Mouse (Mus musculus) forebrain, postnatal 0 days (tissue): ENCODE results near the gene Cd40. TPM values are rescaled to one million over a fixed set of nuclear protein-coding genes. Genes with fewer than 3 reads are reported as not detected.

Source experiments
- ATAC-seq: fragments of 200-750 bp; cut with Nextera tagmentation; 2 replicates; pipeline ENCODE4 v1.8.0; 2017; ENCODE audit warnings: mild to moderate bottlenecking, moderate library complexity
- DNase-seq: peaks from one replicate; pipeline ENCODE4 v3.0.0-alpha.2; 2015
- H3K27ac ChIP-seq: fragments of 300-500 bp; sonication (generic); 2 replicates; pipeline ENCODE4 v1.5.1; 2014; ENCODE audit warnings: low read depth, mild to moderate bottlenecking, antibody characterized with exemption, low read length, moderate library complexity, mixed read lengths
- H3K27me3 ChIP-seq: fragments of 300-500 bp; sonication (generic); 2 replicates; pipeline ENCODE4 v1.6.1; 2014; ENCODE audit warnings: mild to moderate bottlenecking, low read length, mixed read lengths; ENCODE audit not compliant: insufficient read depth
- H3K36me3 ChIP-seq: fragments of 300-500 bp; sonication (generic); 2 replicates; pipeline ENCODE4 v1.6.1; 2014; ENCODE audit warnings: mild to moderate bottlenecking, moderate library complexity; ENCODE audit not compliant: insufficient read depth
- H3K4me1 ChIP-seq: fragments of 300-500 bp; sonication (generic); 2 replicates; pipeline ENCODE4 v1.6.1; 2014; ENCODE audit warnings: antibody characterized with exemption; ENCODE audit not compliant: insufficient read depth
- H3K4me2 ChIP-seq: fragments of 300-500 bp; sonication (generic); 2 replicates; pipeline ENCODE4 v1.6.1; 2014; ENCODE audit warnings: low read depth, mild to moderate bottlenecking, moderate library complexity
- H3K4me3 ChIP-seq: fragments of 300-500 bp; sonication (generic); 2 replicates; pipeline ENCODE4 v1.5.1; 2014; ENCODE audit warnings: low read depth, low read length, mixed read lengths
- H3K9ac ChIP-seq: fragments of 300-500 bp; sonication (generic); 2 replicates; pipeline ENCODE4 v1.6.1; 2014; ENCODE audit warnings: mild to moderate bottlenecking
- H3K9me3 ChIP-seq: fragments of 300-500 bp; sonication (generic); 2 replicates; pipeline ENCODE4 v1.6.1; 2016; ENCODE audit warnings: low read length
- CTCF ChIP-seq: sonication (generic); IDR thresholded peaks from 2 replicates; pipeline ENCODE4 v1.5.1; 2016; ENCODE audit warnings: antibody characterized with exemption, control low read depth, low read depth
- WGBS: fragments of 180-500 bp; shearing (Covaris S2); extraction: QIAGEN DNeasy Blood & Tissue Kit; methylation state at CpG from one replicate; pipeline ENCODE4 v1.1.7; 2014; 5-methylcytosine and 5-hydroxymethylcytosine counted together
- polyA plus RNA-seq: library from polyadenylated mRNA; unstranded; fragments of >200 nt; fragmentation: Nextera tagmentation; extraction: Ambion mirVana; gene quantifications from 2 replicates; pipeline ENCODE4 v1.2.1, GENCODE M21; 2015
- total RNA-seq: library from RNA; depleted of rRNA; stranded (reverse); fragments of >200 nt; gene quantifications from 2 replicates; pipeline ENCODE4 v1.2.3, GENCODE M21; 2014; rRNA removed

The Cd40 gene
- total and polyA plus RNA-seq, 2 experiments from 2014 or later = 4.7 to 5.0 TPM

DNA sequence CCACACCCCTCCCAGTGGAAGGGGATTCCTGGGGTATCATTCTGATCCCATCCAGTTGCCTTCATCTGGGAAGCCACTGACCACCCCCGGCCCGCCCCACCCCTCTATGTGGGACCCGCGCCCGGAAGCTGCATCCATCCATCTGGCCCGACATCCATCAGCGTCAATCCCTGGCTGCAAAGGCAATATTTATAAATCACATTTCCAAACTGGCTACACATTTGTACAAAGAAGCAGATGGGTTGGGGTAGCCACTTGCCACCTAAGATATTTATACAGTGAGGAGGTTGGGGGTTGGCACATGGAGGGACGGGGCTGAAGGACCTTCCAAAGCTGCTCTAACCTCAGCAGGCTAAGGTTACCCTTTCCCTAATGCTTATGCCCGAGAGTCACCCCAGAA is 65.3 kb downstream of the Cd40 start:
- DNase-seq (peak; percentile 47), ATAC-seq (peak; percentile 60)
- H3K36me3 ChIP-seq = no peaks in the 10 kb centered on the region; the same call in 1 of the 2 replicates
- no peak for TF ChIP-seq CTCF
- no peaks in the 10 kb centered on the region; the same call in 1 of the 2 replicates for H3K4me1 ChIP-seq
- 55% methylated on average over 9 of the region's 9 CpGs for WGBS
- no peak overlapping the region for H3K4me2 ChIP-seq
- H3K9ac ChIP-seq = no peak overlapping the region
- H3K9me3 ChIP-seq = no peaks in the 10 kb centered on the region
- no peak overlapping the region for H3K27ac ChIP-seq
- no peak overlapping the region for H3K4me3 ChIP-seq
- H3K27me3 ChIP-seq = no peaks in the 10 kb centered on the region

DNA sequence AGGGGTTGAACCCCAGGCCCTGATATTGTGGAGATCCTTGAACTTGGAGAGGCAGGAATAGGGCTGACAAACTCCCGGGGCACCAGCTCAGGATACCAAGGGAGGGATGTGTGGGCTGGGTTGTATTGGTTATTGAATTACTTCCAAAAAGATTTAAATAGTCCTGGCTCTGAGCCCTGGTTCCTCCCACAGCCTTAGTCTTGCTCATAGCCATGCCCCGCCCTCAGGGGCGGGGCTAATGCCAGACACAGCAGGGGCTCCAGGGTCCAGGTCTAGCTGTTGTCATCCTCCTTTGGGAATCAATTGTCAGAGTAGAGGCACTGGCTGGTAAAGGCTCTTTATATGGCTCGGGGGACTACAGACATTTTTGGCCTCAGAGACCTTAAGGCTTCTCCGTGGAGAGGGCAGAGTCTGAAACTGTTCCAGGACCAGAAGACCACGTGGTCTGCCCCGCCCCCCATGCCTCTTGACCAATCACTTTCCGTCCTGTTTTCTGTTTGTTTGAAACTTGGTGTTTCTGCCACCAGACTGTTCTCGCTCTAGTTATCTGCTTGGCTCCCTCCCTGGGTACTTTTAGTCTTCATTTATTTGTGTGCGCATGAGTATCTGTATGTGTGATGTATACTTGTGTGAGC is 65.9 kb downstream of the Cd40 start:
- H3K27me3 ChIP-seq = no peaks in the 10 kb centered on the region
- DNase-seq = peak; percentile 42
- H3K4me3 ChIP-seq = no peak overlapping the region
- TF ChIP-seq CTCF = no peak
- H3K9ac ChIP-seq = no peak overlapping the region
- no peaks in the 10 kb centered on the region for H3K36me3 ChIP-seq
- no peaks in the 10 kb centered on the region; the same call in 1 of the 2 replicates for H3K4me1 ChIP-seq
- WGBS = 27% methylated on average over 10 of the region's 10 CpGs
- peak; percentile 20; the same call in 1 of the 2 replicates for ATAC-seq
- H3K4me2 ChIP-seq = no peak overlapping the region
- no peak overlapping the region for H3K27ac ChIP-seq
- H3K9me3 ChIP-seq = no peaks in the 10 kb centered on the region

Other genes with a start within 250 kb of the Cd40 start
- 11.2 and 18.6 TPM in 2 replicates for gene Zswim1, start 232.9 kb upstream of the Cd40 start, total RNA-seq
- 27.5 and 32.6 TPM in 2 replicates for gene Zswim1, start 232.9 kb upstream of the Cd40 start, polyA plus RNA-seq
- gene Spata25, start 227.1 kb upstream of the Cd40 start, total RNA-seq = 0.62 and 1.00 TPM in 2 replicates
- gene Spata25, start 227.1 kb upstream of the Cd40 start, polyA plus RNA-seq = not detected in 2 replicates
- 86.2 and 93.8 TPM in 2 replicates for gene Ctsa, start 222.8 kb upstream of the Cd40 start, total RNA-seq
- gene Ctsa, start 222.8 kb upstream of the Cd40 start, polyA plus RNA-seq = 83.5 and 95.3 TPM in 2 replicates
- gene Neurl2, start 222.2 kb upstream of the Cd40 start, total RNA-seq = 5.0 and 5.4 TPM in 2 replicates
- 4.7 and 6.4 TPM in 2 replicates for gene Neurl2, start 222.2 kb upstream of the Cd40 start, polyA plus RNA-seq
- 28.2 and 43.4 TPM in 2 replicates for gene Pltp, start 197.9 kb upstream of the Cd40 start, total RNA-seq
- 67.9 and 80.7 TPM in 2 replicates for gene Pltp, start 197.9 kb upstream of the Cd40 start, polyA plus RNA-seq
- gene Pcif1, start 176.3 kb upstream of the Cd40 start, total RNA-seq = 67.3 and 82.2 TPM in 2 replicates
- gene Pcif1, start 176.3 kb upstream of the Cd40 start, polyA plus RNA-seq = 104 and 115 TPM in 2 replicates
- 20.9 and 26.0 TPM in 2 replicates for gene Zfp335, start 143.9 kb upstream of the Cd40 start, total RNA-seq
- gene Zfp335, start 143.9 kb upstream of the Cd40 start, polyA plus RNA-seq = 10.0 and 11.2 TPM in 2 replicates
- gene Mmp9, start 114.8 kb upstream of the Cd40 start, total RNA-seq = 5.3 and 14.2 TPM in 2 replicates
- 5.3 and 8.3 TPM in 2 replicates for gene Mmp9, start 114.8 kb upstream of the Cd40 start, polyA plus RNA-seq
- gene Slc12a5, start 94.8 kb upstream of the Cd40 start, total RNA-seq = 83.2 and 139 TPM in 2 replicates
- gene Slc12a5, start 94.8 kb upstream of the Cd40 start, polyA plus RNA-seq = 24.5 and 41.6 TPM in 2 replicates
- gene Ncoa5, start 20.8 kb upstream of the Cd40 start, total RNA-seq = 81.8 and 96.3 TPM in 2 replicates
- 49.2 and 64.4 TPM in 2 replicates for gene Ncoa5, start 20.8 kb upstream of the Cd40 start, polyA plus RNA-seq
- not detected in 2 replicates for gene 1700025C18Rik, start 35.1 kb downstream of the Cd40 start, total RNA-seq
- not detected in 2 replicates for gene 1700025C18Rik, start 35.1 kb downstream of the Cd40 start, polyA plus RNA-seq
- gene Cdh22, start 179.2 kb downstream of the Cd40 start, total RNA-seq = 11.5 and 24.6 TPM in 2 replicates
- gene Cdh22, start 179.2 kb downstream of the Cd40 start, polyA plus RNA-seq = 7.1 and 10.4 TPM in 2 replicates
- gene Slc35c2, start 232.2 kb downstream of the Cd40 start, total RNA-seq = 66.9 and 85.8 TPM in 2 replicates
- 62.7 and 65.8 TPM in 2 replicates for gene Slc35c2, start 232.2 kb downstream of the Cd40 start, polyA plus RNA-seq